Mouse (Mus musculus) bone marrow, adult 2 months (tissue): ENCODE data around the gene Ano8.

Experiments
- CTCF ChIP-seq: fragments of 200-500 bp; IDR thresholded peaks from 2 replicates; pipeline ENCODE4 v1.5.1; 2011; ENCODE audit warnings: low read length, control low read depth; ENCODE audit not compliant: control insufficient read depth, insufficient read depth
- POLR2A ChIP-seq: fragments of 200-500 bp; IDR thresholded peaks from 2 replicates; pipeline ENCODE4 v1.6.1; 2011; ENCODE audit warnings: low read depth, mild to moderate bottlenecking, control low read depth, low read length, borderline replicate concordance; ENCODE audit not compliant: control insufficient read depth

GRCm38 (mm10) chr8:71452669-71453068 is 33.1 kb downstream of the Ano8 start:
- no peak for TF ChIP-seq POLR2A
- TF ChIP-seq CTCF: no peak
